Mouse (Mus musculus): ENCODE data around the gene Ang. TPM values are rescaled to one million over a fixed set of nuclear protein-coding genes. Genes with fewer than 3 reads are reported as not detected.
"Not testable (repeated sequence)": the region's sequence is repeated elsewhere in the genome, so short reads cannot be mapped to it uniquely, and the experiment has no call there.

The Ang gene
- polyA plus RNA-seq, 1 experiment = 3.5 TPM

DNA sequence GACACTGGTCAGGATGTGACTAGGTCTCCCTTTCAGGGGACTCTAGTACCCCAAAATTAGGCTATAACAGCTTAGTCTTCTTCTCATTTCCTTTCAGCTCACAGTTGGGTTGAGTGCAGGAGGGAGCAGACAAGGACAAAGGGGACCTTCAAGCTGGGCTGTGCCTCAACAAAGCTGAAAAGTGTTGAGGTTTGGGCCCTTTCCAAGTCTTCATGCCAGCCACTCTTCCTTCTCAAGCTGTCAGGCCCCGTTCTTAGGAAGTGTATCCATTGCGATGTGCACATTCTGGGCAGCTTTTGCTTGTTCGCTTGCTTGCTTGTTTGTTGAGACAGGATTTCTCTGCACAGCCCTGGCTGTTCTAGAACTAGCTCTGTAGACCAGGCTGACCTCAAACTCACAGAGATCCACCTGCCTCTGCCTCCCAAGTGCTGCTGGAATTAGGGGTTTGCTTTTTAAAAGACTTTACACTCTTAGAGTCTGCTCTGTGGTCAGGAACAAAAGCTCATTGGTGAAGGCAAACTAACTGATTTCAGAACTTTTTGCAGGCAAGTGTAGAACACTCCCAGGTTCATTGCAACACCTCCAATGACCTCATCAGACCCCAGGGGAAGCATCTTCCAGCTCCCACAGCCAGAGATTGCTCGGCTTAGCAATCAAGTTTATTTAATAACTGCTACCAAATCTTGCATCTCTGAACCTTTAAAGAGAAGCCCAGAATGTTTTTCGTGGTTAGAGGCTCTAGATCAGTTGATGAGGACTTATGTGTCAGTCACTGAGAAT, 3.3 kb downstream of the Ang start:
- Histone ChIP-seq H3K4me3 (ENCODE audit: extremely low read depth, insufficient read depth, insufficient read length) (no peak overlapping the region), H3K4me1 (ENCODE audit: control insufficient read depth, insufficient read depth, insufficient read length) (no peaks in the 10 kb centered on the region), H3K36me3 (ENCODE audit: control insufficient read depth, insufficient read depth, low read length) (no peaks in the 10 kb centered on the region), H3K27me3 (ENCODE audit: control insufficient read depth, insufficient read depth, low read length) (no peaks in the 10 kb centered on the region), H3K27ac (ENCODE audit: insufficient read depth, low read length) (no peak overlapping the region)
- 50% methylated on average over 5 of the region's 5 CpGs for WGBS
- no peak for DNase-seq (ENCODE audit: low read depth in 1 of 2, low spot score in 2 of 2)
- no peak for TF ChIP-seq POLR2A (IDR thresholded peaks at IDR 0.05; ENCODE audit: low read depth, low read length)
- TF ChIP-seq CTCF (IDR thresholded peaks at IDR 0.05; ENCODE audit: extremely low read depth, insufficient read depth, insufficient read length, insufficient replicate concordance) = no peak

DNA sequence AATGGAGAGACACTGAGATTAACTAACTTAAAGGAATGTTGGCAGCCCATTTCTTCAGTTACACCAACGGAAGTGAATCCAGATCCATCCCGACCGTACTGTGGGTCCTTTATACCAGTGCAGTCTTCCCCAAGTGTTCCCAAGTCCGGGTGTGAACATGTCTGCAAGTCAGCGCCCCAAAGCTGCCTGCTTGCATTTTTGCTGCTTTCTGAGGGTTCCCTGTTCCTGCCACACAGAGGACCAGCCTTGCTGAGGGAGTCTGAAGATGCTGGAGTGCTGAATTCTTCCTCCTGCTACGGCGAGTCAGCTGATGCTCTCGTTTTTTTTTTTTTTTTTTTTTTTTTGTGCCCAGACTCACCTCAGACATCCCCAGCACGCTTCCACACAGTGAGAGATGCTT, 4.0 kb downstream of the Ang start:
- no peak for DNase-seq (ENCODE audit: low read depth in 1 of 2, low spot score in 2 of 2)
- no peaks in the 10 kb centered on the region for H3K27me3 ChIP-seq (ENCODE audit: control insufficient read depth, insufficient read depth, low read length)
- TF ChIP-seq CTCF (IDR thresholded peaks at IDR 0.05; ENCODE audit: extremely low read depth, insufficient read depth, insufficient read length, insufficient replicate concordance) (no peak), POLR2A (IDR thresholded peaks at IDR 0.05; ENCODE audit: low read depth, low read length) (no peak)
- no peak overlapping the region for H3K4me3 ChIP-seq (ENCODE audit: extremely low read depth, insufficient read depth, insufficient read length)
- H3K36me3 ChIP-seq (ENCODE audit: control insufficient read depth, insufficient read depth, low read length) = no peaks in the 10 kb centered on the region
- H3K4me1 ChIP-seq (ENCODE audit: control insufficient read depth, insufficient read depth, insufficient read length) = no peaks in the 10 kb centered on the region
- no peak overlapping the region for H3K27ac ChIP-seq (ENCODE audit: insufficient read depth, low read length)
- WGBS = 72% methylated on average over 9 of the region's 9 CpGs

DNA sequence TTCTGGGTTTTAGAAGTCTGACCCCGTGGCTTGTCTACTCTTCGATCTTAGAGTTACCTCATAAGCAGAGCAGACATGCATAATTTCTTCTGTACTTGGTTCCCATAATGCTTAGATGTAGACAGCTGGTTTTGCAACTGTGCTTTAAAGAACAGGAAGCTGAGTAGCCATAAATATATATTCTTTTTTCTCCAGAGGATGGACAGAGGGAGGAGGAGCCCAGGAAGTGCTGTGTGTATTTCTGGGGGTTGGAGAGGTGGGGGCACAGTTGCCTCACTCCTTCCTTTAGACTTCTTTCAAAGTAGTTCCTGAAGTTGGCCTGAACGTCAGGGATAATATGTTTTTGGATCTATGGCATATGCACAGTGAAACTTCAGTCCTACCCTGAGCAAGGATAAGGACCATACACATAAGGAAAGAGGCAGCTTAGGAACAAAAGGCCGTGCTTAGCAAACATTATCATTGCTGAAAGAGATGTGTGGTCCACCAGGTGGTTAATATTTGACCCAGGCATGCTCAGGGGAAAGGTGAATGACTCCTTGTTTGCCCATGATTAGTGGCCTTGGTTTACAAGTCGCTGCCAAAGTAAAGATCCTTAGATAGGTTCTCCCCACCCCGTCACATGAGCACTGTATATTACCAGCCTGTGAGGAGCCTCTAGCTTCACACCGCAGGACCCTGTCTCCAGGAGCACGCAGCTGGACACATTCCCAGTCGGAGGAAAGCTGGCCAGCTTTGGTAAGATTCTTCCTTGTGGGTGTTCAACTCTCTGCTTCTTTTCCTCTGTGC, 5.0 kb downstream of the Ang start:
- WGBS = 52% methylated on average over 9 of the region's 9 CpGs
- H3K27me3 ChIP-seq (ENCODE audit: control insufficient read depth, insufficient read depth, low read length) = no peaks in the 10 kb centered on the region
- no peaks in the 10 kb centered on the region for H3K4me1 ChIP-seq (ENCODE audit: control insufficient read depth, insufficient read depth, insufficient read length)
- H3K36me3 ChIP-seq (ENCODE audit: control insufficient read depth, insufficient read depth, low read length) = no peaks in the 10 kb centered on the region
- TF ChIP-seq POLR2A (IDR thresholded peaks at IDR 0.05; ENCODE audit: low read depth, low read length) (no peak), CTCF (IDR thresholded peaks at IDR 0.05; ENCODE audit: extremely low read depth, insufficient read depth, insufficient read length, insufficient replicate concordance) (no peak)
- H3K4me3 ChIP-seq (ENCODE audit: extremely low read depth, insufficient read depth, insufficient read length) = no peak overlapping the region
- H3K27ac ChIP-seq (ENCODE audit: insufficient read depth, low read length) = no peak overlapping the region
- no peak for DNase-seq (ENCODE audit: low read depth in 1 of 2, low spot score in 2 of 2)

DNA sequence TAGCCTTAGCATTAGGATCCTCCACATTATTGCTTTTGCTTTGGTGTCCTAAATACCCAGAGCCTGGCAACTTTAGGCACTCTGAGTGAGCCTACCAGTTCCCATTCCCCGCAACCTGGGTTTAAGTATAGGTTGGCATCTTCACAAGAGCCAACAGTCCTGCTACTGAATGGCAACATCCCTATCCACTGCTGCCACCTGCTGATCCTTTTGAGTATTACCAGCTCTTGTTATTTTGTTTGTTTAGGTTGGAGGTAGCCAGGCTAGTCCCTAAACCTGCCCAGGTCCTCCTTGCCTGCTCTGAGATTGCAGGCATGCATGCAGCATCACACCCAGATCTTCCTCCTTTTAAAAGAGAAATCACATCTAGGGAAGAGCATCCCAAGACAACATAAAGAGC, 7.3 kb downstream of the Ang start:
- TF ChIP-seq CTCF (IDR thresholded peaks at IDR 0.05; ENCODE audit: extremely low read depth, insufficient read depth, insufficient read length, insufficient replicate concordance) = peak; percentile 30; the same call in 1 of the 2 replicates
- DNase-seq (ENCODE audit: low read depth in 1 of 2, low spot score in 2 of 2) = peak in 1 of 2 experiments; percentile 66
- H3K27ac ChIP-seq (ENCODE audit: insufficient read depth, low read length); H3K27me3 ChIP-seq (ENCODE audit: control insufficient read depth, insufficient read depth, low read length); H3K36me3 ChIP-seq (ENCODE audit: control insufficient read depth, insufficient read depth, low read length); H3K4me1 ChIP-seq (ENCODE audit: control insufficient read depth, insufficient read depth, insufficient read length); H3K4me3 ChIP-seq (ENCODE audit: extremely low read depth, insufficient read depth, insufficient read length): not testable (repeated sequence)
- WGBS = 33% methylated on average over 1 of the region's 1 CpGs

DNA sequence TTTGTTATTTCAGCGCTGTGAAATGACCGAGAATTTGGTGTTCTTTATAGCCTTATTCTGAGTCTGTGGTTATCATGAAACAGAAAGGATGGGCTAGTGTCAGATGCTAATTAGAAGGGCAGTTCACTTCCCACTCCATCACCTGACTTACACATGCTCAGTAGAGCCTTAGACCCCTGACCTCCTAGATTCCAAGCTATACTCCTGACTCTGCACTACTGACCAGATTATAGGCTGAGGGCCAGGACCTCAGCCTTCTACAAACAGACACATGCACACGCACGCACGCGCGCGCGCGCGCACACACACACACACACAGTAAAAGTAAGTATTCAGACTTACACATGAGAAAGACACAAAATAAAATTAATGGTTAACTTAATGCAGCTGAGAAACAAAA, 8.0 kb downstream of the Ang start:
- WGBS = 95% methylated on average over 11 of the region's 11 CpGs
- H3K4me1 ChIP-seq (ENCODE audit: control insufficient read depth, insufficient read depth, insufficient read length) = no peaks in the 10 kb centered on the region; the same call in 1 of the 2 replicates
- no peak overlapping the region for H3K4me3 ChIP-seq (ENCODE audit: extremely low read depth, insufficient read depth, insufficient read length)
- no peak overlapping the region for H3K27ac ChIP-seq (ENCODE audit: insufficient read depth, low read length)
- TF ChIP-seq POLR2A (IDR thresholded peaks at IDR 0.05; ENCODE audit: low read depth, low read length) (no peak), CTCF (IDR thresholded peaks at IDR 0.05; ENCODE audit: extremely low read depth, insufficient read depth, insufficient read length, insufficient replicate concordance) (no peak)
- DNase-seq (ENCODE audit: low read depth in 1 of 2, low spot score in 2 of 2) = no peak
- no peaks in the 10 kb centered on the region for H3K36me3 ChIP-seq (ENCODE audit: control insufficient read depth, insufficient read depth, low read length)
- H3K27me3 ChIP-seq (ENCODE audit: control insufficient read depth, insufficient read depth, low read length) = no peaks in the 10 kb centered on the region

DNA sequence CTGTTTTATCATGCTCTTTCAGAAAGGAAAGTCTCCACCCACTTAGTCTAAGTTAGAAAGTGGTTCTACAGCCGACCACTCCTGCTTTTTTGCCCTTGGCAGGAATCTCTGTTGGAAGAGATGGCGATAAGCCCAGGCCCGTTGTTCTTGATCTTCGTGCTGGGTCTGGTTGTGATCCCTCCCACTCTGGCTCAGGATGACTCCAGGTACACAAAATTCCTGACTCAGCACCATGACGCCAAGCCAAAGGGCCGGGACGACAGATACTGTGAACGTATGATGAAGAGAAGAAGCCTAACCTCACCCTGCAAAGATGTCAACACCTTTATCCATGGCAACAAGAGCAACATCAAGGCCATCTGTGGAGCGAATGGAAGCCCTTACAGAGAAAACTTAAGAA, 10.3 kb downstream of the Ang start:
- no peak for TF ChIP-seq CTCF (IDR thresholded peaks at IDR 0.05; ENCODE audit: extremely low read depth, insufficient read depth, insufficient read length, insufficient replicate concordance)
- TF ChIP-seq POLR2A (IDR thresholded peaks at IDR 0.05; ENCODE audit: low read depth, low read length) = no peak
- Histone ChIP-seq H3K27ac (ENCODE audit: insufficient read depth, low read length) (no peak overlapping the region), H3K4me1 (ENCODE audit: control insufficient read depth, insufficient read depth, insufficient read length) (no peaks in the 10 kb centered on the region; the same call in 1 of the 2 replicates), H3K27me3 (ENCODE audit: control insufficient read depth, insufficient read depth, low read length) (no peaks in the 10 kb centered on the region), H3K4me3 (ENCODE audit: extremely low read depth, insufficient read depth, insufficient read length) (no peak overlapping the region), H3K36me3 (ENCODE audit: control insufficient read depth, insufficient read depth, low read length) (no peaks in the 10 kb centered on the region)
- 89% methylated on average over 9 of the region's 9 CpGs for WGBS
- DNase-seq (ENCODE audit: low read depth in 1 of 2, low spot score in 2 of 2) = no peak

Data from spleen, adult 2 months (tissue).